Mouse (Mus musculus): ENCODE results near the gene Grik3.
A peak's percentile ranks its signal among the peaks of the same experiment; 100 is the strongest.

Grik3 gene

DNA sequence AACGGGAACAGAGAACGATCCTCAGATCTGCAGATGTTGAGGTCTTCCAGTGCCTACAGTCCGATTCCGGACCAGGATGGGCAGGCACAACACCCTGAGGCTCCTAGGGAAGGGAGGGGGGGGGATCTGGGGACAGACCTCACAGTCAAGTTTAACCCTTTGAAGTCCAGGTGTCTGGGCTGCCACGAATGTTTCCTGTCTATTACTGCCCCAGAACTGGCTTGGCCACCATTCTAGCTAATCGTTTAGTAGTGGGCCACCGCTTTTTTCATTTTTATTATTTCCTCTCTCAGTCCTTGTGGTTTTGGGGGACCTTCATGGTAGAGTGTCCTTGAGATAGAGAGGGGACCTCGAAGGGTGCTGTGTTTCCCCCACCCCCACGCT lies 1.6 kb downstream of the Grik3 start:
- DNase-seq (ENCODE audit: low spot score in 2 of 2): no peak

DNA sequence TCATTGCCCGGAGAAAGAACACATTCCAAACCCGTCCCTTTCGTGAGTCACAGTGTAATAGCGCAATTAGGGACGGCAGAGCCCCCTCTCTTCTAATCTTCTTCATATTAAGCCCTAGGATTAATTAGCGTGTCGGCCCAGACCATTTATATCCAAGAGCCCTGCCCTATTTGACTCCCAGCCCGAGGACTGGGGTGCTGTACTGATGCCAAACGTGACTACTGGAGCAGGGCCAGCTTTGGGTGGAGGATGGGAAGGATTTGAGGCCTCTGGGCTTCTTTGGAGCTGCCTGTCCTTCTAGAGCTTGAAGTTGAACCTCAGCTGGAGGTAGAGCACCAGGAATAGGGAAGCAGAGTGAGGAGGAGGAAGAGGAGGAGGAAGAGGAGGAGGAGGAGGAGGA lies 2.2 kb downstream of the Grik3 start:
- DNase-seq (ENCODE audit: low spot score in 2 of 2): peak in 1 of 2 experiments; percentile 66

DNA sequence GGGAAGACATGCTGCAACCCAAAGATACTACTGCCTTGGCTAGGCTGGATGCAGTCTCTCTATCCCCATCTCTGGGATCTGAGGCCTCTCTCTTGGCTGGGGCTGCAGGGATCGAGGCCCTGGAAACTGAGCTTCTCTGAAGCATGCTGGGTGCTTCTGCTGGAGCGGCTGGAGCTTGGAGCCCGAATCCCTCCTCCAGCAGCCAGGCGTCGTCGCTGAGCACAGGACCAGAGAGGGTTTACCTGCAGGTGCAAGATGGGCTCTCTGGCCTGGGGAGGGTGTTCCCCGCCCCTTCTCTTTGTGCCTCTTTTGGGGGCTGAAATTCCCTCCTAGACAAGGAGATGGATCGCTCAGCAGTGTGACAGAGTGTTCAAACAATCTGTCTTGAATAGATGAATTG lies 2.6 kb downstream of the Grik3 start:
- no peak for DNase-seq (ENCODE audit: low spot score in 2 of 2)

DNA sequence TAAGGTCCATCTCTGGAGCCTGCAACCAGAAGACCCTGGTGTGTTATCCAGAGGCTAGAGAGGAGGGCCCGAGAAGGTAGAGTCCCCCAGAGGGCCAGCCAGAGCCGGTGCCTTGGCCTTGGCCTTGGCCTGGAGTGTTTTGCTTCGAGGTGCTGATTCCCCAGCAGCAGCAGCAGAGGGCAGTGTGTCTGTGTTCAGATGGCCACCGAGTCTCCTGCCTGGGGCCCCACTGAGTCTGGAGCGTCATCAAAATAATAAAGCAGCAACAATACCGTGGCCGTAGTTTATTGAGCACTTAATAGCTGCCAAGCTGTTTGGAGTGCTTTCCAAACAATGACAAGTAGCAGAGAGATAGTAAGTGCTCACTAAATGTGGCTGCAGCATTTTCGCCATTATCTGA lies 5.0 kb downstream of the Grik3 start:
- no peak for DNase-seq (ENCODE audit: low spot score in 2 of 2)

DNA sequence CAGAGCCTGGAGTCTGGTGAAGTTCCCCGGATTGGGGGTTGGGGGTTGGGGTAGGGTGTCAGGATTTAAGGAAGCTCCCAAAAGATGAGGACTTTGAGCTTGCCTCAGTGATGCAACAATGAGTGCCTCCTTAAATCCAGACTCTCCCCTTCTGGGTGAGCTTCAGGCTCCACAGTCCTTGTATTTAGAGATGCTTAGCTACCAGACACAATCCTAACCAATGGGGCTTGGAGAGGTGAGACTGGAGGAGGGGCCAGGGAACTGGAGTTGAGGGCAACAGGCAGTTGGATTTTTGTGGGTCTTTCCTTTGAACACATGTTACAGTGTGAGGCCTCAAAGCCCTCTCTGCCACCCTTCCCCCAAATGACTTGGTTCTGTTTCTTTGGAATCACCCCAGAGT lies 6.5 kb downstream of the Grik3 start:
- no peak for DNase-seq (ENCODE audit: low spot score in 2 of 2)

DNA sequence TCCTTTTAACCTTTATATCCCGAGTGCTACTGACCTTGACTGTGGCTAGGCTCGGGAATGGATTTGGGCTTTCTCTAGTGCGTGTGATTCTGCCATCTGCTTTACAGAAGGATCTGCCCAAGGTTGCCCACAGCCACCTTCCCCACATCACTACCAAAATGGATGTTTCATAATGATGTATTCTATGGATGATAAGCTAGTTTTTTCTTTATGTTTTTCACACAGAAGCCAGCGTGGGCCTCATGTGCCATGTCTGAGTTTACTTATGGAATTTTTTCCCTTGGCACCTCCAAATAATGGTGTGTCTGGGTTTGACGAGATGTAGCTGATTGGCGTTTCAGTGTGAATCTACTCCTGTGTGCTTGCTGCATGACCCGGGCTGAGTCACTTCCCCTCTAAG lies 7.0 kb downstream of the Grik3 start:
- DNase-seq (ENCODE audit: low spot score in 2 of 2): no peak

DNA sequence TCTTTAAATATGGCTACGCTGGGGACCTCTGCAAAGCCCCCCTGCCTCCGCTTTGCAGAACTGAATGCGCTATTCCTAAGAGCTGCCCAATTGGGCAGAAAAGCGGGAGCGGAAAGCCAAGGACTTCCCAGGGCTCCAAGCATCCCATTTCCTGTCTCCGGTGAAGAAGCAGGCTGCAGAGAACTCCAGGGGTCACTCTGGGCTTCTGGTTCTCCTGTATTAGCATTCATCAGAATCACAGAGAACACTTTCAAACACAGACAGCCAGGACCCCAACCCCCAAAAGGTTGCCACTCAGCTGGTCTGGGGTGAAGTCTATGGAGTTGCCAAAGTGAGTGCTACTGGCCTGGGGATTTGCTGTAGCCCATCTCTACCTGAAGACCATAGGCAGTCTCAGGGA lies 8.4 kb downstream of the Grik3 start:
- no peak for DNase-seq (ENCODE audit: low spot score in 2 of 2)

DNA sequence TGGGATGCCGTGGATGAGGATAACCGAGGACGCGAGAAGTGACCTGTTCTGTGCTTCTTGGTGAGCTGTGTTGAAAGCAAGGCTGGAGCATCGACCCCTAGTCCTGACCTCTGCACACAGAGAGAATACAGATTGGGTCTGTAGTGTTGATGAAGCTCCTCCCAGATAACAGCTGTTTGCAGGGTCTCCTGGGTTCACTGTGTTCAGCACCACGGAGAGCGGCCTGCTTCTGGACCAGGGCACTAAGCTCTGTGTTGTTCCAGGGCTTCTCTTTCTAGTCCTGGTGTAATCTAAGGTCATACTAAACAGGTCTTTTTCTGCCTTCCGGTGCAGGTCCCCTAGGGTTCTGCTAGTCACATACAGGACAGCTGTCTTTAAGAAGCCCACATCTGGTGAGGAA lies 12.4 kb downstream of the Grik3 start:
- DNase-seq (ENCODE audit: low spot score in 2 of 2): no peak

DNA sequence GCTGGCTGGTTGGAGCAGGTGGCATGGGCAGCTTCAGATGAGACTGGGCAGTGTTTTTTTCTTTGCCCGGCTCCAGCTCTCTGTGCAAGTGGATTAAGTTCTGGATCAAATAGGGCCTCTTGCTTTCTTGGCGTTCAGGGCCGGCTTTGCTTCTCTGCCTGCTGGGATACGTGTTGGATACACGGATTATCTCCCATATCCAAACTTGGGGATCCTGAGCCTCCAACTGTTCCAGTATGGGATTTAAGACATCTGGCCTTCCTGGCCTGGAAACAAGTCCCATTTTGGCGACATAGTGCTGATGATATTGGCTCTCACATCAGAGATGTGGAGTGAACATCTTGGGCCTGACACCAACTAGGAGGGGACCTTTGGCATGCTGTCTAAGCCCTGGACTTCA lies 21.9 kb downstream of the Grik3 start:
- DNase-seq (ENCODE audit: low spot score in 2 of 2): no peak

DNA sequence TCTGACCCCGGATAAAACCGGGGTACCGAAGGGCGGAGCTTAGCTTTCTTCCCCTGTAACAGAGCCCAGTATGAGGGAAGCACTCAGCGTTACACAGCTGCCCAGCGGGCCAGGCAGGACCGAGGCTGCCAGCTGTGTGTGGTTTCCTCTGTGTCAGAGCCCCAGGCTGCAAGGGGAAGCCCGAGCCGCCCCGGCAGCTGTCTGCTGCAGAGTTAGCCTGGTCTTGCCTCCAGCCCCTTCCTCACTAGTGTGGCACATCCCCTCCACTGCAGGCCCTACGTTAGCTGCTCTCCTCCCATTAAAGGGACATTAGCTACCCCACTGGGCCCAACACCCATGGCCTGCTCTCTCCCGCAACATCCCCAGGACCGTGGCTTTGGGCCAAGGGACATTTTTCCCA lies 25.1 kb downstream of the Grik3 start:
- no peak for DNase-seq (ENCODE audit: low spot score in 2 of 2)

DNA sequence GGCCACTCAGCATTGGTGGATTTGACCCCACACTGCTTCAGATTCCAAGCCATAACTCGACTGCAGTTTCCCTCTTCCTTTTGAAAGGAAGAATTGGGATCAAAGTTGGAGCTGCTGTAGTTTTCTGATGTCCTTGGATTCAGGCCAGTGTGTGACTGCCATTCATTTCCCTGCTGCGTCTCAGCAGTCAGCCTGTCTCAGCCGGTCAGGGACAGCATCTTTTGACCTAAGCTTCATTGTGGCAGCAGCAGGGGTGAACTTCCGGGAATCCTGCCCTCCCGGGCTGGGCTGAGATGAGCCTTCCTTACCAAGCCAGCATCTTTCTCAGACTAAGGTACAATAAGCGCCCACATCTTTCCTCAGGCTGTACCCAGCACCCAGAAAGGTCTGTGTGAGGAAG lies 26.1 kb downstream of the Grik3 start:
- DNase-seq (ENCODE audit: low spot score in 2 of 2): no peak

DNA sequence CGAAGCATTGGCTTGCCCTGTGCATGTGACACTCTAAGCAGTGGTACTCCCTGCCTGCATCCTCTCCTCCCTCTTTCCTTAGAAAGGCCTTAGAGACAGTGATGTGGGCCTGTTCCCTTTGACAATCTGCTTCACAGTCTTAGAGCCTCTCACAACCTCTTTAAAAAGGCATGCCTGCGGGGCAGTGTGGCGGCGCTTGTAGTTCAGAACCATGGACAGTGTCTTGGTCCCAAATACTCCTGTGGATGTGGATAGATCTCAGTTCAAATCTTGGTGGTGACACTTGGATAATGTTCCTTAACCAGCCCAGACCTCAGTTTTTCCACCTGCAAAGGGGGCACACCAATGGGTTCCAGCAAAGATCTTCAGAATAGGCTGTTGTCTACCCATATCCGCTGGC lies 28.4 kb downstream of the Grik3 start:
- DNase-seq (ENCODE audit: low spot score in 2 of 2): no peak

DNA sequence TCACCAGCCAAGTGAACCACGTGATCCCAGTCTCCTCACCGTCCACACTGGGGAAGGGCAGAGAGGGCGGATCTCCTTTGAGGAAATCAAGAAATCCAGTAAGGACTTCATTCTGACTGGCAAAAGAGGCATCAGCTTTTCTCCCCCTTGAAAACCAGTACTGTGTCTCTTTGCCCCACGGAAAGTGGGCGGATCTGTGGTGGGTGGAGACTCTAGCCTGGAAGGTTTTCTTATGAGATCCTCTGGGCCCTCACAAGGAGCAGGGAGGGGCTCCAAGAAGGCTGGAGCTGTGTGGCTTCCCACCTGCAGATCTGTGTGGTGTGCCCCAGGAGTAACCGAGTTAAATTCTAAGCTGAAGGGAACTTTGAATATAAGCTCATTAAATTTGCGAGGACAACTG lies 32.4 kb downstream of the Grik3 start:
- DNase-seq (ENCODE audit: low spot score in 2 of 2): no peak

DNA sequence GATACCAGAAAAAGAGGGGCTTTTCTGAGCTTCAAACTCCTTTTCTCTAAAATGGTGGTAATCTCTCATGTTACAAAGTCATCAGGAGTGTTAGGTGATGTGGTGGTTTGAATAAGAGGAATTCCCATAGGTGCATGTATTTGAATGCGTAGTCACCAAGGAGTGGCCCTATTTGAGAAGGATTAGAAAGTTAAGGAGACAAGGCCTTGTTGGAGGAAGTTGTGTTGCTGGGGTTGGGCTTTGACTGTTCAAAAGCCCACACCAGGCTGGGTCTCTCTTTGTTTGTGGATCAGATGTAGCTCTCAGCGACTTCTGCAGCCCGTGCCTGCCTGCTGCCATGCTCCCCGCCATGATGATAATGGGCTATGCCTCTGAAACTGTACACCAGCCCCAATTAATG lies 34.8 kb downstream of the Grik3 start:
- DNase-seq (ENCODE audit: low spot score in 2 of 2): no peak

DNA sequence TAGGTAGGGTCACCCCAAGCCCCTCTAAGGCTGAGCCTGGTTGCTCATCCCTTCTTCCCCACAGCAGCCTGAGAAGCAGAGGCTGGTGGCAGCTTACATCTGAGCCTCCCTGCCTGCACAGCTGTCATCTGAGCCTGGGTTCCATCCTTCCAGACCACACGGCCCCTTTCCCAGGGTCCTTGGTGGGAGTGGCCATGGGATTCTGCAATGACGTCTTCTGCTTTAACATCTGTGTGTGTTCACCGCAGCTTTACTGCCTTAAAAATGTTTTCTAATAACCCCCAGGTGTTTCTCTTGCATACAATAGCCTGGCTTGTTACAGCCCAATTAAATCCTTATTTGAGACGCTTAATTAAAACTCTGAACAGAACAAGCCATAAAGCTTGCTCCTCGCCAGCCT lies 35.9 kb downstream of the Grik3 start:
- DNase-seq (ENCODE audit: low spot score in 2 of 2): no peak

DNA sequence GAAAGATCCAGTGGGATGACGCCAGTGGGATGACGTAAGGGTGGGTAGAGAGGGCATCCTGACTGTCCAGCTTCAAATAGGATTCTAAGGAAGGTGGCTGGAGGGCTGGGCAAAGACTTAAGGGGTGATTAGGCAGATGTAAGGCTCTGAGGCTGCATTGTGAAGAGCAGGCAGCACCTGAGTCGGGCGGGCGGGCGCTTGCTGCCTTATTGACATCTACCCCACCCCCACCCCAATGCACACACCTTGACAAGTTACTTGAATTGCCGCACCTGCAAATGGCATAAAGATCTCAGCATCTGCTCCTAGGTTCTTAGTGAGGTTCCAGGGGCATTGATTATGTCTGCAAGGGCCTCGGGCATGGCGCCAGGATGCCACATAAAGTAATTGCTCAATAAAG lies 43.5 kb downstream of the Grik3 start:
- no peak for DNase-seq (ENCODE audit: low spot score in 2 of 2)

DNA sequence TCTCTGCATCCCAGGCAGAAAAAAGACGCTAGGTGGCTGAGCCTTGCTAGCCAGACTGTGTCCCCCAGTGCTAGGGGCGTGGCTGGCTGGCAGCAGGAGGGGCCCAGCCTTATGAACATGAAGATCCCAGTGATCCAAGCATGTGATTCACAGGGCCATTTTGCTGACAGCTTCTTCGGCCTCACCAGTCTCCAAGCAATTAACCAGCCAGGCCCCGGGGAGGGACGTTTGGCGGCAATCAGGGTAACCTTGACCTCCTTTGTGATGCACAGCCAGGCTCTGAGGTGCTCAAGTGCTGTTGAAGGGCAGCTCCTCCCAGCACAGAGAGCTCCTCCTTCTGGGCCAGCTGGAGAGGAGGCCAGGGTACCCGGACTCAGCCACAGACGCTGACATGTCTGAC lies 43.9 kb downstream of the Grik3 start:
- no peak for DNase-seq (ENCODE audit: low spot score in 2 of 2)

DNA sequence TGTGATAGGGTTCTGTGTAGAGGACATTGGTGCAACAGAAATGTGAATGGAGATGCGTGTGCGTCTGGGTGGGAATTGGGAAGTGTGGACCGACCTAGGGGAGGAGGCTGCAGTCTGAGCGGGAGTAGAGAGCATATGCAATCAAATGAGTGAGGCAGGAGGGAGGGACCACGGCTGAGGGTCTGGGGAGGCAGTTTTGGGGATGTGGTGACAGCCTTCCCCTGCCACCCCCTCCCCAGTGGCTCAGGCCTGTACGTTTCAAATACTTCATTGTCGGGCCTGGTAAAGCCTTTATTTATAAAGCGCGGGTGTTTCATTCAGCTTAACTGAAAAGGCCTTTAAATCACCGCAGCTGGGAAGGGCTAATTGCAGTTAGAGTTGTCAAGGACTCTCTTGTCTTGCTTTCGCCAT lies 44.5 kb downstream of the Grik3 start:
- DNase-seq (ENCODE audit: low spot score in 2 of 2): peak; percentile 61 to 68

DNA sequence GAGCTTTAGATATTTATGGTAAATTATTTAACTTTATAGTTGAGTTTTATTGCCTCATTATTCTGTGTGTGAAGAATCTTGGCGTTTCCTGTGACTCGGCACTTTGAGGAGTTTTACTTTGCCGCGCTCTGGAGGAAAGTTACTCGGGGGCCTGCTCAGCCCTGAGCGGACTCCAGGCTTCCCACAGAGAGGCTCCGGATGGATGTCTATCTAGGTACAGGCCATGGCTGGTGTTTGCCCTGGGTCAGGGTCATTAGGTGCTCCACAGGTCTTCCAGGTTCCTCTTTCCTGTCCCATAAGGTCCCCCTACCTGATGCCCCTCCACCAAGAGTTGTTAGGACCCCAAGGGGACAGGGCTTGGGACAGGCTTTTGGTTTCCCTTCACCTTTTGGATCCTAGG lies 45.0 kb downstream of the Grik3 start:
- no peak for DNase-seq (ENCODE audit: low spot score in 2 of 2)

DNA sequence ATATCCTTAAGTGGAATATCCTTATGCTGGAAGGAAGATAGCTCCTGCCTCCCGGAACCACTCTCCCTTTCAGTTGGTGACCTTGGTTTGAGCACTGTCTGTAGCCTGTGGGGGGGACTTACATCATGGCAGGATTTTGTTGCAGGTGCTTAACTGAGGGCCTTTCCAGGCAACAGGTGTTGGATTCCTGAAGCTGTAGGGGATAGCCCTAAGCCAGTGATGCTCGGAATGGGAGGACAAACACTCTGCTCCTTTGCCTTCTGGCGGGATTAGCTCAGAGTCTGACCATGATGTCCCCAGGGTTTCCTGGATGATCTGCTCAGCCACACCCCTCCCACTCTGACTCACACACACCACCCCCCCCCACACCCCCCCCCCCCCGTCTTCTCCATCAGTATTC lies 45.5 kb downstream of the Grik3 start:
- no peak for DNase-seq (ENCODE audit: low spot score in 2 of 2)

DNA sequence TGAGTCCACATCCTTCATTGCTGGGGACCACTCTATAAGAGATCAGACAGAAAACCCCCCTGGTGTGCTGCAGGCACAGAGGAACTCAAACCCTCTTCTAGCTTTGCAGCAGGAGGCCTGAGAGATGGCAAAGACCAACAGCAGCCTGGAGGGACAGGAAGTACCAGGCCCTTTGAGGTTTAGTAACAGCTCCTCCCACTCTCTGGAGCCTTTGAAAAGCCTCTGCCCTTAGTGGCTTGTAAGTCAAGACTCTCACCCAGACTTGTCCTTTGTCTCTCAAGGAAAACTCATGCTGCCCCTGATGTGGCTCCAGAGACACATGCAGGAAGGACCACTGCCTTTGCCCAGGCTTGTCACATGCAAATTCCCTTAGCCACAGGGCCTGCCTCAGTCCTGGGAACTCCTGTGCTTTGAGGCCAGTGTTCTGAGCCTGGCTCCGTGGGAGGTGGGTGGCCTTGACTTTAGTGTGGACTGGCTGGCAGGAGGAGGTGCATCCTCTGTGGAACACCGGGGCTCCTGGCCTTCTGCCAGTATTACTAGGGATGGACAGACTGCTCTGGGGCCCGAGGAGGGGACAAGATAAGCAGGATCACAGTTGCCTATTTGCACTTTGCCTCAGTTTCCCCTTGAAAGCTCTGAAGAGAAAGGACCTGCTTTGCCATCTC lies 47.9 kb downstream of the Grik3 start:
- DNase-seq (ENCODE audit: low spot score in 2 of 2): no peak

DNA sequence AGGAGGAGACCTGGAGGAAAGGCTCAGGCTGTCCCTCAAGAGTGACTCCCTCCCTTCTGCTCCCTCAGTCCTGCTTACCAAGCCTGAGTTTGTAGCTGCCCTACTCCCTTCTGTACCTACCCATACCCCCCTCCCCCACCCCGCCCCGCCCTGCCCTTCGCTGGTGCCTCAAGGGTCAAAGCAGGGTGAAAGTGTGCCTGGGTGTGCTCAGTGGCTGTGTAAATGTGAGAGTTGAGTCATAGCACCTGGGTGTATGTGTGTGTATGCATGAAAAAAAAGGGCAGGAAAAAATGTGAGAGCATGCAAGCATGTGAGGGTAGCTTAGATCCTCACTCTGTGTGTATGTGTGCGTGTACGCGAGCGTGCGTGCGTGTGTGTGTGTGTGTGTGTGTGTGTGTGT lies 49.1 kb downstream of the Grik3 start:
- DNase-seq (ENCODE audit: low spot score in 2 of 2): no peak

DNA sequence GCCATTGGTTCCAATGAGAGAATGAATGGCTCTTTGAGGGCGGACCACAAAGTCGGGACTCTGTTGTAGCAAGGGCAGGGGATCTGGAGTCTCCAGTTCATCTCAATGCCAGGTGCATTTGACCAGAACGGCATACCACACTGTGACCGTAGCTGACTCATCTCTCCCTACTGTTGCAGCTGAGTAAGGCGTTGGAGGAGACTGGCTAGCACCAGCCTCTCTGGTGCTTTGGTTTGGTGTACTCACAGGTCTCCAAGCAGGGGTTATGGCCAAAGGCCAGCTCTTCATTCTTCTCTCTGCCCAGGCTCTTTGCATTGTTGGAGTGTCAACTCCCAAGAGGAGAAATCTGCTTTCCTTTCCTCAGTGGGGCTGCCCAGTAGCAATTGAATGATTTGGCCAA lies 52.7 kb downstream of the Grik3 start:
- no peak for DNase-seq (ENCODE audit: low spot score in 2 of 2)

DNA sequence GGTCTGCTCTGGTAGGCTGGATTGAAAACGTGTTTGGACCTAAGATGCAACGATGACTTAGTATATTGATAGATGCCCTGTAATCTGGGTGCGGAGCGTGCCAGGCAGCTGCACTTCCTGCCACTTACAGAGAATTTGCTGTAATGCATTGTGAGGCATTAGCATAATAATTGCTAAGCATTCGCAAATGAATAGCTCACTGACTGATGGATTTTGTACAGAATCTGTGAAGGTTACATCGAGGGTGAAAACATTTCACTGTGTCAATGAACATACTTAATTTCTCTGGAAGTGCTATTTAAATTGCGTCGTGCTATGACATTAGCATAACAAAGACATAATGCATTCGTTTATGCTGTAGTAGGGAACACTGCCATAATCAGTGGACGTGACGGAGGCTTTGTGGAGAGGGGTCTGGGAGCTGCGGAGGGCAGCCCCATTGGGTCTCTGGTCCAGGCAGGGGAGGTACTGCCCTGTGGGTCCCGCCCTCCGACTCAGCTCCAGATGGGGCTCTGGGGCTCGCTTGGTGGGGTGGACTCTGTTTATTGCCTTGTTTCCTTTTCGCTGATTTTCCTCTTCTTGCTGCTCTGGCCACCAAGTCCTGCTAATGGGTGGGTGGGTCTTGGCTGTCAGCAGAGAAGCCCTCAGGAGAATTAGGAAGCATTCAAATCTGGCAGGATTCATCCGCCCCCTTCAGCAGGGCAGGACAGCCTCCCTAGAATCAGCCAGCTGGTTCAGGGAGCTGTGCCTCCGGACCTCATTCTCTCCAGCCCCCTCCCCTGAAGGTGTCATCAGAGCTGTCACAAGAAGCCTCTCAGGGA lies 54.7 kb downstream of the Grik3 start:
- DNase-seq (ENCODE audit: low spot score in 2 of 2): peak; percentile 43

Data from right cerebral cortex, postnatal 10 days (tissue).